Mouse (Mus musculus) myocyte (in vitro differentiated cells): ENCODE measurements at regions not wholly inside any gene's neighbourhood (a gene's known extent, or its start where the extent isn't known, plus 50 kb on each side); places are given as distances from the start of the nearest gene placed in this dataset.

Experiments used
- CEBPB ChIP-seq: IDR thresholded peaks from 2 replicates; pipeline ENCODE4 v1.6.1; 2011; ENCODE audit warnings: mild to moderate bottlenecking, moderate library complexity; ENCODE audit not compliant: poor library complexity, insufficient read depth, severe bottlenecking
- E2F4 ChIP-seq: IDR thresholded peaks from one replicate; pipeline ENCODE4 v1.6.1; 2011; ENCODE audit warnings: mild to moderate bottlenecking, control low read depth, moderate library complexity; ENCODE audit not compliant: insufficient read depth
- MAX ChIP-seq: IDR thresholded peaks from one replicate; pipeline ENCODE4 v1.6.1; 2011; ENCODE audit warnings: low read depth, mild to moderate bottlenecking, control low read depth
- MYOD1 ChIP-seq, 3 experiments: IDR thresholded peaks; one replicate each; pipeline ENCODE4 v1.6.1; 2011; ENCODE audit warnings: control low read depth in 2 of 3, low read depth in 2 of 3, mild to moderate bottlenecking in 2 of 3, moderate library complexity in 1 of 3; ENCODE audit not compliant: insufficient read length in 2 of 3, control insufficient read depth in 1 of 3
- MYOG ChIP-seq, 3 experiments: IDR thresholded peaks; one replicate each; pipeline ENCODE4 v1.6.1; 2011; ENCODE audit warnings: control low read depth in 2 of 3, low read depth in 2 of 3, mild to moderate bottlenecking in 2 of 3; ENCODE audit not compliant: insufficient read length in 2 of 3, control insufficient read depth in 1 of 3, insufficient read depth in 1 of 3
- POLR2A ChIP-seq: IDR thresholded peaks from one replicate; pipeline ENCODE4 v1.6.1; 2011; ENCODE audit warnings: low read depth, mild to moderate bottlenecking, control low read depth, moderate library complexity; ENCODE audit not compliant: insufficient read length
- POLR2AphosphoS2 ChIP-seq: IDR thresholded peaks from one replicate; pipeline ENCODE4 v1.6.1; 2011; ENCODE audit warnings: low read depth, control low read depth; ENCODE audit not compliant: insufficient read length
- REST ChIP-seq: IDR thresholded peaks from one replicate; pipeline ENCODE4 v1.6.1; 2011; ENCODE audit warnings: mild to moderate bottlenecking, control low read depth, moderate library complexity; ENCODE audit not compliant: insufficient read depth, insufficient read length
- SRF ChIP-seq: IDR thresholded peaks from one replicate; pipeline ENCODE4 v1.6.1; 2011; ENCODE audit warnings: low read depth; ENCODE audit not compliant: control insufficient read depth, insufficient read length
- TCF12 ChIP-seq: IDR thresholded peaks from one replicate; pipeline ENCODE4 v1.6.1; 2011; ENCODE audit warnings: mild to moderate bottlenecking, control low read depth; ENCODE audit not compliant: poor library complexity, insufficient read depth, severe bottlenecking
- TCF3 ChIP-seq: IDR thresholded peaks from one replicate; pipeline ENCODE4 v1.6.1; 2011; ENCODE audit warnings: low read depth, control low read depth; ENCODE audit not compliant: insufficient read length
- USF1 ChIP-seq: IDR thresholded peaks from one replicate; pipeline ENCODE4 v1.6.1; 2011; ENCODE audit warnings: low read depth, mild to moderate bottlenecking, control low read depth, moderate library complexity

DNA sequence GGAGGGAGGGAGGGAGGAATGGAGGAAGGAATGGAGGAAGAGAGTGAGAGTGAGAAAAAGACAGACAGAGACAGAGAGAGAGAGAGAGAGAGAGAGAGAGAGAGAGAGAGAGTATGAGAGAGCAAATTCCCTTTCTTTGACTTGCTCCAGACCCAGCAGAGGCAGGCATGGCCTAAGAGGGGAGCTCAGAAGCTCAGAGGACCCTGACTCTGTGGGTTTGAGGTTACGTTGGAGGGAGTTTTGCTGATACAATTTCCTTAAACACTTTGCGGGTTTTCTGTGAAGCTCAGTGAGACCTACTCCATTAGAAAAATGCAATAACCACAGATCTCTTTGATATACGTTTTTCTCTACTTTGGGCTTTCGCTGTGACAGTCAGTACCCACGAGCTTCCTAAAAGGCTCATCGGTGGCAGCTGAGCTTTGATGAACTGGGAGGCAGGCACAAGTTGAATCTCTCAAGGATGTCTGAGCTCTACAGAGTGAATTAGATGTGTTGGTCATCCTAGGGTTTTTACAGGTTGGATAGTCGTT is 105.1 kb downstream of the Gadd45g start:
- no peak for TF ChIP-seq MYOD1 (IDR thresholded peaks at IDR 0.05; ENCODE audit: control insufficient read depth in 1 of 3, insufficient read length in 2 of 3, low read depth in 2 of 3)
- no peak for TF ChIP-seq POLR2AphosphoS2
- no peak for TF ChIP-seq POLR2A
- TF ChIP-seq CEBPB, result no peak
- TF ChIP-seq TCF12, result no peak
- no peak for TF ChIP-seq USF1
- TF ChIP-seq E2F4, result no peak
- TF ChIP-seq MYOG (IDR thresholded peaks at IDR 0.05; ENCODE audit: control insufficient read depth in 1 of 3, insufficient read depth in 1 of 3, insufficient read length in 2 of 3, low read depth in 2 of 3), result no peak
- no peak for TF ChIP-seq REST
- TF ChIP-seq MAX, result no peak
- no peak for TF ChIP-seq SRF
- no peak for TF ChIP-seq TCF3
